Mouse (Mus musculus) C2C12 (cell line): ENCODE data around the gene Slc12a8. TPM values are rescaled to one million over a fixed set of nuclear protein-coding genes. Genes with fewer than 3 reads are reported as not detected.
A peak's percentile ranks its signal among the peaks of the same experiment; 100 is the strongest.

Experiments
- H3K27me3 ChIP-seq: one replicate; pipeline ENCODE4 v1.6.1; 2011; ENCODE audit not compliant: control insufficient read depth, insufficient read depth, insufficient read length
- H3K36me3 ChIP-seq: one replicate; pipeline ENCODE4 v1.6.1; 2011; ENCODE audit not compliant: control insufficient read depth, insufficient read depth
- H3K4me3 ChIP-seq: one replicate; pipeline ENCODE4 v1.5.1; 2011; ENCODE audit warnings: mild to moderate bottlenecking, control low read depth; ENCODE audit not compliant: poor library complexity, insufficient read depth, severe bottlenecking
- H3K79me2 ChIP-seq: one replicate; pipeline ENCODE4 v1.6.1; 2011; ENCODE audit not compliant: control insufficient read depth, insufficient read depth
- H3K79me3 ChIP-seq: one replicate; pipeline ENCODE4 v1.6.1; 2011; ENCODE audit warnings: low read depth, control low read depth
- H3ac ChIP-seq: one replicate; pipeline ENCODE3; 2011; ENCODE audit warnings: low read depth; ENCODE audit not compliant: control insufficient read depth, insufficient read length
- CEBPB ChIP-seq: IDR thresholded peaks from one replicate; pipeline ENCODE4 v1.6.1; 2011; ENCODE audit warnings: low read depth, mild to moderate bottlenecking, control low read depth, moderate library complexity
- CTCF ChIP-seq: IDR thresholded peaks from one replicate; pipeline ENCODE4 v1.5.1; 2011; ENCODE audit not compliant: control insufficient read depth, insufficient read depth, insufficient read length
- FOSL1 ChIP-seq: IDR thresholded peaks from one replicate; pipeline ENCODE4 v1.8.0; 2011; ENCODE audit warnings: mild to moderate bottlenecking, low read length; ENCODE audit not compliant: poor library complexity, insufficient read depth, severe bottlenecking
- MAX ChIP-seq: IDR thresholded peaks from one replicate; pipeline ENCODE4 v1.6.1; 2011; ENCODE audit warnings: mild to moderate bottlenecking, control low read depth
- MYOD1 ChIP-seq: IDR thresholded peaks from one replicate; pipeline ENCODE4 v1.6.1; 2011; ENCODE audit warnings: low read depth; ENCODE audit not compliant: control insufficient read depth, insufficient read length
- MYOG ChIP-seq: IDR thresholded peaks from one replicate; pipeline ENCODE4 v1.6.1; 2011; ENCODE audit not compliant: control insufficient read depth, insufficient read length; ENCODE audit errors: extremely low read depth
- USF1 ChIP-seq: IDR thresholded peaks from one replicate; pipeline ENCODE4 v1.6.1; 2011; ENCODE audit warnings: low read depth, mild to moderate bottlenecking, control low read depth, moderate library complexity
- polyA plus RNA-seq: library from polyadenylated mRNA; unstranded; fragments of >200 nt; fragmentation: generic; extraction: Trizol; gene quantifications from one replicate; pipeline ENCODE4 v1.2.1, GENCODE M21; 2012; ENCODE audit warnings: missing spikeins

Gene Slc12a8
- polyA plus RNA-seq, 1 experiment, result 0.06 TPM

- TF ChIP-seq CEBPB, result peak; percentile 53
- TF ChIP-seq USF1, result no peak
- no peaks in the 10 kb centered on the region for H3K79me3 ChIP-seq
- H3ac ChIP-seq, result no peak overlapping the region
- no peaks in the 10 kb centered on the region for H3K36me3 ChIP-seq
- H3K27me3 ChIP-seq, result no peaks in the 10 kb centered on the region
- no peak overlapping the region for H3K4me3 ChIP-seq
- no peaks in the 10 kb centered on the region for H3K79me2 ChIP-seq
These were observed 151.9 kb downstream of the Slc12a8 start for GRCm38 (mm10) chr16:33669072-33669471.

- no peak for TF ChIP-seq MYOG
- TF ChIP-seq CTCF, result no peak
- no peak for TF ChIP-seq MYOD1
- no peak for TF ChIP-seq FOSL1
- no peak for TF ChIP-seq MAX
- no peak for TF ChIP-seq CEBPB
- no peak for TF ChIP-seq USF1
- H3K79me3 ChIP-seq, result no peaks in the 10 kb centered on the region
- no peak overlapping the region for H3ac ChIP-seq
- H3K4me3 ChIP-seq, result no peak overlapping the region
- no peaks in the 10 kb centered on the region for H3K36me3 ChIP-seq
- no peaks in the 10 kb centered on the region for H3K27me3 ChIP-seq
- no peaks in the 10 kb centered on the region for H3K79me2 ChIP-seq
These were observed 153.2 kb downstream of the Slc12a8 start for GRCm38 (mm10) chr16:33670340-33670739.

GRCm38 (mm10) chr16:33670933-33671332, 153.8 kb downstream of the Slc12a8 start:
- TF ChIP-seq FOSL1 (no peak), MYOD1 (no peak), CTCF (no peak), USF1 (no peak), MYOG (no peak), CEBPB (no peak), MAX (no peak)
- H3K36me3 ChIP-seq, result no peaks in the 10 kb centered on the region
- no peaks in the 10 kb centered on the region for H3K79me2 ChIP-seq
- no peaks in the 10 kb centered on the region for H3K27me3 ChIP-seq
- H3K79me3 ChIP-seq, result no peaks in the 10 kb centered on the region
- H3ac ChIP-seq, result no peak overlapping the region
- no peak overlapping the region for H3K4me3 ChIP-seq

GRCm38 (mm10) chr16:33672188-33672587, 155.1 kb downstream of the Slc12a8 start:
- no peaks in the 10 kb centered on the region for H3K79me2 ChIP-seq
- no peaks in the 10 kb centered on the region for H3K27me3 ChIP-seq
- H3K4me3 ChIP-seq, result no peak overlapping the region
- no peaks in the 10 kb centered on the region for H3K79me3 ChIP-seq
- H3K36me3 ChIP-seq, result no peaks in the 10 kb centered on the region
- TF ChIP-seq CEBPB (no peak), MYOD1 (no peak), USF1 (no peak), FOSL1 (no peak), MYOG (no peak), MAX (no peak), CTCF (no peak)
- H3ac ChIP-seq, result no peak overlapping the region

- Histone ChIP-seq H3K79me3 (no peaks in the 10 kb centered on the region), H3K27me3 (no peaks in the 10 kb centered on the region), H3K36me3 (no peaks in the 10 kb centered on the region), H3K79me2 (no peaks in the 10 kb centered on the region), H3ac (no peak overlapping the region), H3K4me3 (no peak overlapping the region)
- TF ChIP-seq MYOD1 (no peak), CTCF (no peak), FOSL1 (no peak), MAX (no peak), USF1 (no peak), MYOG (no peak), CEBPB (no peak)
These were observed 155.5 kb downstream of the Slc12a8 start for GRCm38 (mm10) chr16:33672643-33673042.

- Histone ChIP-seq H3ac (no peak overlapping the region), H3K79me3 (no peaks in the 10 kb centered on the region), H3K4me3 (no peak overlapping the region), H3K27me3 (no peaks in the 10 kb centered on the region), H3K79me2 (no peaks in the 10 kb centered on the region), H3K36me3 (no peaks in the 10 kb centered on the region)
- TF ChIP-seq MAX (no peak), FOSL1 (no peak), CTCF (no peak), MYOD1 (no peak), MYOG (no peak), CEBPB (no peak), USF1 (no peak)
These were observed 156.5 kb downstream of the Slc12a8 start for GRCm38 (mm10) chr16:33673530-33674109.
